Mouse (Mus musculus): ENCODE results near the gene Cd3g. TPM values are rescaled to one million over a fixed set of nuclear protein-coding genes. Genes with fewer than 3 reads are reported as not detected.

The Cd3g gene
- polyA plus RNA-seq, 1 experiment from 2014 or later = 0.14 TPM

GRCm38 (mm10) chr9:44999171-44999570, 18.9 kb upstream of the Cd3g start:
- Histone ChIP-seq H3K79me2 (ENCODE audit: inconsistent target) (no peaks in the 10 kb centered on the region), H3K36me3 (ENCODE audit: inconsistent target) (no peaks in the 10 kb centered on the region), H3K27ac (no peak overlapping the region), H3K4me3 (ENCODE audit: inconsistent target) (no peak overlapping the region)
- WGBS (ENCODE audit: missing documents) = 69% methylated on average over 6 of the region's 6 CpGs

GRCm38 (mm10) chr9:44998138-44998537, 17.9 kb upstream of the Cd3g start:
- WGBS (ENCODE audit: missing documents) = 42% methylated on average over 11 of the region's 11 CpGs
- no peak overlapping the region for H3K4me3 ChIP-seq (ENCODE audit: inconsistent target)
- no peaks in the 10 kb centered on the region for H3K79me2 ChIP-seq (ENCODE audit: inconsistent target)
- H3K27ac ChIP-seq = no peak overlapping the region
- no peaks in the 10 kb centered on the region for H3K36me3 ChIP-seq (ENCODE audit: inconsistent target)

DNA sequence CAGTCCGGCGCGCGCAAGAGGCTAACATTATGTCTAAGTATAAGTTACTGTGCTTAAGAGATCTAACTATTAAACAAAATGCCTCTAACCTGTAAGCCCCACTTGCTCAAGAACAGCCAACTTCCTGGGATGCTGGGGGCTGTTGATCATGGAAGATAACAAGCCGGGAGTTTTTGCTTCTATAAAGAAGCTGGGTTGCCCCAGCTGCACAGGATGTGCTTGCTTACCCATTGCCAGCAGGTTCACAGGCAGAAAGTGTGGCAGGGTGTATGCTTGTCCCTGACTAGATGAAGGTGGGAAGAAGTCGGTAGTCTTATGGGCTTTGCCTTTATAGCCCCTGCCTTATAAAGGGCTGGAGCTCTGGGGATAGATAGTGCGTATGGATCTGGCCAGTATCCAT, 16.4 kb upstream of the Cd3g start:
- no peaks in the 10 kb centered on the region for H3K36me3 ChIP-seq (ENCODE audit: inconsistent target)
- H3K4me3 ChIP-seq (ENCODE audit: inconsistent target) = no peak overlapping the region
- 96% methylated on average over 7 of the region's 7 CpGs for WGBS (ENCODE audit: missing documents)
- no peaks in the 10 kb centered on the region for H3K79me2 ChIP-seq (ENCODE audit: inconsistent target)
- no peak overlapping the region for H3K27ac ChIP-seq

DNA sequence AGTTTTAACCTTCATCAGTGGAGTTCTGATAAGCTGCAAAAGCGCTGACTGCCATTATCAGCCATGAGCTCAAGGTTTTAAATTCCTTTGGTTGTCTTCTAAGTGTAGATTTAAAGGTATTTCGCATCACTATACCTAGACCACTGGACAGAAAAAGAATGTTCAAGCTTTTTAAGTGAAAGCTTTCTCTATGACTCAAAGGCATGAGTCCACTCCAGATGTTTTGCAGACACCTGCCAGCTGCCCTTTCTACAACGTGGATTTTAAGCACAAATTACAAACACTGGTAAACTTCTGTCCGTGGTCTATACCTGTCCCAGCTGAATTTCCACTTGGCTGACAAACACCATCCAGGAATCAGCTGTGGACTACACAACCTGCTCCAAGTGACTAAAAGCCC, 14.7 kb upstream of the Cd3g start:
- no peaks in the 10 kb centered on the region for H3K36me3 ChIP-seq (ENCODE audit: inconsistent target)
- H3K27ac ChIP-seq = no peak overlapping the region
- no peaks in the 10 kb centered on the region for H3K79me2 ChIP-seq (ENCODE audit: inconsistent target)
- WGBS (ENCODE audit: missing documents) = 93% methylated on average over 4 of the region's 4 CpGs
- no peak overlapping the region for H3K4me3 ChIP-seq (ENCODE audit: inconsistent target)

GRCm38 (mm10) chr9:44993268-44993667, 13.0 kb upstream of the Cd3g start:
- WGBS (ENCODE audit: missing documents) = 75% methylated on average over 2 of the region's 2 CpGs
- no peak overlapping the region for H3K4me3 ChIP-seq (ENCODE audit: inconsistent target)
- no peak overlapping the region for H3K27ac ChIP-seq
- no peaks in the 10 kb centered on the region for H3K79me2 ChIP-seq (ENCODE audit: inconsistent target)
- H3K36me3 ChIP-seq (ENCODE audit: inconsistent target) = no peaks in the 10 kb centered on the region

- Histone ChIP-seq H3K36me3 (ENCODE audit: inconsistent target) (no peaks in the 10 kb centered on the region), H3K4me3 (ENCODE audit: inconsistent target) (no peak overlapping the region), H3K27ac (no peak overlapping the region), H3K79me2 (ENCODE audit: inconsistent target) (no peaks in the 10 kb centered on the region)
Measured at GRCm38 (mm10) chr9:44992271-44992670, 12.0 kb upstream of the Cd3g start.

DNA sequence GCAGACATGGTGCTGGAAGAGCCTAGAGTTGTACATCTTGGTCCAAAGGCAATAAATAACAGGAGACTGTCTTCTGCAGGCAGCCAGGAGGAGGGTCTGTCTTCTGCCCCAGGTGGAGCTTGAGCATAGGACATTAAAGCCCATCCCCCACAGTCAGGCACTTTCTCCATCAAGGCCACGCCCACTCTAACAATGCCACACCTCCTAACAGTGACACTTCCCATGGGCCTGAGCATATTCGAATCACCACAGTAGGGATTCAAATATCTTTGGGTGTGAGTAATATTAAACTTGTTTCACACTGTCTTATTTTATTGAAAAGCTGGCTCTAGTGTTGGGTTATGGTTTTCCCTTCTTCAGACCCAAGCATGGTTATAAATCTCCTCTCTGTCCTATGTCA, 11.6 kb upstream of the Cd3g start:
- no peak overlapping the region for H3K27ac ChIP-seq
- H3K36me3 ChIP-seq (ENCODE audit: inconsistent target) = no peaks in the 10 kb centered on the region
- WGBS (ENCODE audit: missing documents) = 88% methylated on average over 2 of the region's 2 CpGs
- H3K4me3 ChIP-seq (ENCODE audit: inconsistent target) = no peak overlapping the region
- no peaks in the 10 kb centered on the region for H3K79me2 ChIP-seq (ENCODE audit: inconsistent target)

GRCm38 (mm10) chr9:44986976-44987375, 6.7 kb upstream of the Cd3g start:
- Histone ChIP-seq H3K4me3 (ENCODE audit: inconsistent target) (no peak overlapping the region), H3K36me3 (ENCODE audit: inconsistent target) (no peaks in the 10 kb centered on the region), H3K79me2 (ENCODE audit: inconsistent target) (no peaks in the 10 kb centered on the region), H3K27ac (peak overlapping the region; percentile 69)
- WGBS (ENCODE audit: missing documents) = 27% methylated on average over 5 of the region's 5 CpGs

DNA sequence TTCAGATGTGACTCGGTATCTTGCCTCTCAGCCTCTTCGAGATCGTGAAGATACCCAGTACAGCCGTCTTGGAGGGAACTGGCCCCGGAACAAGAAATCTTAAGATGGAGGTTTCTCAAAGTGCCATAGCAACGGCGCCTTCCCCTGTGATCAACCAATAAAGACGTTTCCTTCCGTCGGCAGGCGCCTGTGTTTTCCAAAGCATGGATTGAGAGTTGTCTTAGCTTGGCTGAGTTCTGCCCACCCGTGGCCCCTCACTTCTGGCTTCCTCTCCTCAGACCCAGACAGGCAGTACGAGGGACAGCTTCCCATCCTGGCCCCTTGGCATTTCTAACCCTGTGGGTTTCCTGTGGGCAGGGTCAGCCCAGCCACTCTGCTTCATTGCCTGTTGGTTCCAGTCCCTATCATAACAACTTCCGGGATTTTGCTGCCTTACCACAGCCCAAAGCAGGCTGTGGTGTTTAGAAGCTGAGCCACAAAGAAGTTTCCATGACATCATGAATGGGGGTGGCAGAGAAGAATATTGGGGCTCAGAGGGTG, 6.1 kb upstream of the Cd3g start:
- Histone ChIP-seq H3K36me3 (ENCODE audit: inconsistent target) (no peaks in the 10 kb centered on the region), H3K79me2 (ENCODE audit: inconsistent target) (no peaks in the 10 kb centered on the region), H3K4me3 (ENCODE audit: inconsistent target) (peak overlapping the region; percentile 33), H3K27ac (peak overlapping the region; percentile 69)
- WGBS (ENCODE audit: missing documents) = under 1% methylated on average over 13 of the region's 14 CpGs

DNA sequence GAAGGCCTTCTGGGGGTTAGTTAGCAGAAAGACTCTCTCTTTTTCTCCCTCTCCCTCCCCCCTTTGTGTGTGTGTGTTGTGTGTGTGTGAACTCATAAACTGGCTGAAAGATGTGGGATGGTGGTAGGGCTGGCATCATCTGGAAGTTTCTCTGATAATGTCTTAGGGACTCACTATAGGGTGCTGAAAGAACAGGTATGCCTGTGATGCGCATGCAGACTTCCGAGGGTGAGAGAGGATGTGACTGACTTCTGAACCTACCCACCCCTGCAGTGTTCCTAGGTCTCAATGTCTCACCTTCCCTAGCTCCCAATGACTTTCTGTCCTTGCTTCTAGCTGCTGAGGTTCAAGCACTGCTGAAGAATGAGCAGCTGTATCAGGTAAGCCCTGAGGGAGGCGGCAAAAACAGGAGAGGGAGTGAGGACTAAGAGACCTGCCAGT, 5.5 kb upstream of the Cd3g start:
- 68% methylated on average over 3 of the region's 3 CpGs for WGBS (ENCODE audit: missing documents)
- Histone ChIP-seq H3K36me3 (ENCODE audit: inconsistent target) (no peaks in the 10 kb centered on the region), H3K27ac (peak overlapping the region; percentile 69), H3K79me2 (ENCODE audit: inconsistent target) (no peaks in the 10 kb centered on the region), H3K4me3 (ENCODE audit: inconsistent target) (peak overlapping the region; percentile 33)

DNA sequence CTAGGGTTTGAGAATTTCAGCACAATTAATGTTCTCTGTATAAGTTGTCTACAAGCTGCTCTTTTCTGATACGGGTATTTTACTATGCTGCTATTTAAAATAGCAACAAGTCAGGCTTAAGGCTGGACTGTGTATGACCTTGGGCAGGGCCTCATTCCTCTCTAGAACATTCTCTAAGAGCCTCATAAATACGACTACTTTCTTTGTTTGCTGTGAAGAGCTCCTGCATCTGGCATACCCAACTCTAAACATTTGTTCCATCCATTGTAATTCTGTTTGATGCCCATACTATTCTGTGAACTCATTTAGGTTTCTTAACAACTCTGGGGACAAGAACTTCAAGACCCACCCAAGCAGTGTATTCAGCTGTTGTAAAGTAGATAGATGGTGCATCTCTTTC, 2.8 kb upstream of the Cd3g start:
- Histone ChIP-seq H3K27ac (no peak overlapping the region), H3K79me2 (ENCODE audit: inconsistent target) (no peaks in the 10 kb centered on the region), H3K4me3 (ENCODE audit: inconsistent target) (no peak overlapping the region), H3K36me3 (ENCODE audit: inconsistent target) (no peaks in the 10 kb centered on the region)
- WGBS (ENCODE audit: missing documents) = 88% methylated on average over 2 of the region's 2 CpGs

GRCm38 (mm10) chr9:44982531-44982930, 2.3 kb upstream of the Cd3g start:
- H3K4me3 ChIP-seq (ENCODE audit: inconsistent target) = no peak overlapping the region
- 100% methylated on average over 3 of the region's 3 CpGs for WGBS (ENCODE audit: missing documents)
- H3K27ac ChIP-seq = no peak overlapping the region
- no peaks in the 10 kb centered on the region for H3K36me3 ChIP-seq (ENCODE audit: inconsistent target)
- no peaks in the 10 kb centered on the region for H3K79me2 ChIP-seq (ENCODE audit: inconsistent target)

GRCm38 (mm10) chr9:44982081-44982480, 1.9 kb upstream of the Cd3g start:
- WGBS (ENCODE audit: missing documents) = 92% methylated on average over 8 of the region's 8 CpGs
- H3K27ac ChIP-seq = no peak overlapping the region
- H3K79me2 ChIP-seq (ENCODE audit: inconsistent target) = no peaks in the 10 kb centered on the region
- no peak overlapping the region for H3K4me3 ChIP-seq (ENCODE audit: inconsistent target)
- no peaks in the 10 kb centered on the region for H3K36me3 ChIP-seq (ENCODE audit: inconsistent target)

DNA sequence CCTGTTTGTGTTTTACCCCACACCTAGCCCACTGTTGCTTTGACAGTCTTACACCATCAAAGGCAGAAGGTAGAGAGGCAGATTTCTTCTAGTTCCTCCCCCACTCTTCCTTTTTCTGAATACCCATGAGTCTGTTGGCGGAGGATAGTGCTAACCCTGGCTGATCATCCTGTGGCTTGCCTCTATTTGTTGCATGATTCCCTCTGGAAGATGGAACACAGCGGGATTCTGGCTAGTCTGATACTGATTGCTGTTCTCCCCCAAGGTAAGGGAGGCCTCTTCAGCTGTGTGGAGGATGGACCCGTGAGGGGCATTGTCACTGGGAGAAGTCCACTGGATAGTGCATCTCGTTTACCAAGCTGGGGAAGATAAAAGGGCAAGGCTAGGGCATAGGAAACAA, 1.4 kb upstream of the Cd3g start, which contains the start of gene Cd3d:
Cd3d (plus strand) TSS at position 111 of the 400 bp plus-strand sequence.
- WGBS (ENCODE audit: missing documents) = 88% methylated on average over 4 of the region's 4 CpGs
- Histone ChIP-seq H3K36me3 (ENCODE audit: inconsistent target) (no peaks in the 10 kb centered on the region), H3K27ac (no peak within 1 kb of the TSS), H3K4me3 (ENCODE audit: inconsistent target) (no peak within 1 kb of the TSS), H3K79me2 (ENCODE audit: inconsistent target) (no peaks in the 10 kb centered on the region)

- H3K79me2 ChIP-seq (ENCODE audit: inconsistent target) = no peaks in the 10 kb centered on the region
- no peak overlapping the region for H3K27ac ChIP-seq
- 100% methylated on average over 2 of the region's 2 CpGs for WGBS (ENCODE audit: missing documents)
- H3K4me3 ChIP-seq (ENCODE audit: inconsistent target) = no peak overlapping the region
- no peaks in the 10 kb centered on the region for H3K36me3 ChIP-seq (ENCODE audit: inconsistent target)
Measured at GRCm38 (mm10) chr9:44981104-44981503, 873 bp upstream of the Cd3g start.

DNA sequence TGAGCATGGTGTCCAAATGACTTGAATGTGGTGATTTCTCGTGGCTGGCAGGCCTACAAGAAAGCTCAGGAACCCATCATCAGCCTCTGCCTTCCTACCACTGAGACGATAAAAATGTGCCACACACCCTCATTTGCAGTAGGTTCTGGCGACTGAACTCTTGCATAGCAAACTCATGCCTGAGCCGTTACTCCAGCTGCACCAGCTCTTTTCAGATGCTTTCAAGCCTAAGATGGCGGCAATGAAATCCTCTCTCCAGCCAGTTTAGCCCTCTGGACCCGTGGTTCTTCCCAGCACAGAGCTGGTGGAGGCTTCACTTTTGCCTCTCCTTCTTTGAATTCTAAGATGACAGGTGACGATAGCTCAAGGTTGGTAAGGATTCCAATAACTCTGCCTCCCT, 425 bp downstream of the Cd3g start:
- no peak overlapping the region for H3K4me3 ChIP-seq (ENCODE audit: inconsistent target)
- H3K27ac ChIP-seq = no peak overlapping the region
- no peaks in the 10 kb centered on the region for H3K36me3 ChIP-seq (ENCODE audit: inconsistent target)
- WGBS (ENCODE audit: missing documents) = 90% methylated on average over 7 of the region's 7 CpGs
- H3K79me2 ChIP-seq (ENCODE audit: inconsistent target) = no peaks in the 10 kb centered on the region

All from macrophage (primary cell).